Mouse (Mus musculus) kidney, adult 18-20 months (tissue): ENCODE data around the gene Sncg.
A peak's percentile ranks its signal among the peaks of the same experiment; 100 is the strongest.
"Not testable (repeated sequence)": the region's sequence is repeated elsewhere in the genome, so short reads cannot be mapped to it uniquely, and the experiment has no call there.

Experiments used
- DNase-seq: peaks from one replicate; pipeline ENCODE4 v3.0.0; 2021

The Sncg gene

GRCm38 (mm10) chr14:34374577-34374976, at the start of gene Sncg:
Gene Sncg (minus strand): TSS chr14:34374789.
- no peak for DNase-seq

DNA sequence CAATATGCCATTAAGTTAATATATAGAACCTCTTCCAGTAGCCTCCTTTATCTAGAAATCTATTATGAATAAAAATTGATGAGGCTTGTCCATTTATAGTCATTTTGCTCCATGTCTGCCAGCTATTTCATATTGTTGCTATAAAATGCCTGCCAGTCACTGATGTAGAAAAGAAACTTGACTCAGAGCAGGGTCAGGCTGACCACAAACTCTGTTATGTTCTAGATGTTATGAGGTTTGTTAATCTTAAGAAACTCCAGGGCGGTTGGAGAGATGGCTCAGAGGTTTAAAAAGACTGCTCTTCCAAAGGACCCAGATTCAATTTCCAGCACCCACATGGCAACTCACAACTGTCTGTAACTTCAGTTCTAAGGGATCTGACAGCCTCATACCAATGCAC, 46.5 kb upstream of the Sncg start:
- no peak for DNase-seq

- no peak for DNase-seq
These were observed 42.9 kb upstream of the Sncg start for GRCm38 (mm10) chr14:34417501-34417900.

GRCm38 (mm10) chr14:34416946-34417345, 42.4 kb upstream of the Sncg start:
- not testable (repeated sequence) for DNase-seq

- DNase-seq: no peak
These were observed 37.7 kb upstream of the Sncg start for GRCm38 (mm10) chr14:34412164-34412896.

DNA sequence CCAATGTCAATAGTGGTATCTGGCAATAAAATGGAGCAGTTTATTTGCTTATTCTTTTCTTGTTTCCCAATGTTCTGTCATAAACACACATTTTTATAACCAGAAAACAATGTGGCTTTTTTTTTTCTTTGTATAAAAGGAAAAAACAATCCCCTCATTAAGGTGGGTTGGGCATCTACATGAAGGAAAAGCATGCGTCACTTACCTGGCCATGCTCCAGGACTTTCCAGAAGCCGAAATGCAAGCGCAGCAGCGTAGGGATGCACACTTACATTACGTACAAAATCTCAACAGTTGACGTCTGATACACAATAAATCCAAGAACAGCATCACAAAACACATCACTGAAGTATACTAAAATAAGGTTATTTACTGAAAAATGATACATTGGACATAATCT, 36.1 kb upstream of the Sncg start:
- no peak for DNase-seq

DNA sequence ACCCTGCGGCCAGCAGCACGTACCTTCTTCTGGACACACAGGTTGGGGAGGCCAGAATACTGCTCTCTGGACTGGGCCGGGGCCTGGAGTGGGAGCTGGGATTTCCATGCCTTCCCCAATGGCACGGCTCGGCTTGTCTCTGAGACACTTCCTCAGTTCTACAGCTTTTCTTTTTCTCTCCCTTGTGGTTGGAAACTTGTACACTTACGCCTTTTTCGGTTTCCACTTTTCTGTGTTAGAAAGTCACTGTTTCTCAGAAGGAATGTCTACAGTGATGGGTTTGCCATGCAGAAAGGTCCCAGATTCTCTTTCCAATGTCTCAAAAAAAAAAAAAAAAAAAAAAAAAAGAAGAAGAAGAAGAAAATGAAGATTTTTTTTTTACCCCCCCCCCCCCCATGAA, 28.8 kb upstream of the Sncg start:
- DNase-seq: no peak

DNA sequence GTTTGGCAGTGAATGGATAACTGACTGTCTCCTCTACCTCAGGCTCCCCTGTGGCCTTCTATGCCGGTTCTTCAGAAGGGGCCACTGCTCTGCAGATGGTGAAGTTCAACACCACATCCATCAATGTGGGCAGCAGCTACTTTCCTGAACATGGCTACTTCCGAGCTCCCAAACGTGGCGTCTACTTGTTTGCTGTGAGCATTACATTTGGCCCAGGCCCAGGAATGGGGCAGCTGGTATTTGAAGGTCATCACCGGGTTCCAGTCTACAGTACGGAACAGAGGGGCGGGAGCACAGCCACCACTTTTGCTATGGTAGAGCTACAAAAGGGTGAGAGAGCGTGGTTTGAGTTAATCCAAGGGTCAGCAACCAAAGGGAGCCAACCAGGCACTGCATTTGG, 28.3 kb upstream of the Sncg start:
- DNase-seq: no peak

DNA sequence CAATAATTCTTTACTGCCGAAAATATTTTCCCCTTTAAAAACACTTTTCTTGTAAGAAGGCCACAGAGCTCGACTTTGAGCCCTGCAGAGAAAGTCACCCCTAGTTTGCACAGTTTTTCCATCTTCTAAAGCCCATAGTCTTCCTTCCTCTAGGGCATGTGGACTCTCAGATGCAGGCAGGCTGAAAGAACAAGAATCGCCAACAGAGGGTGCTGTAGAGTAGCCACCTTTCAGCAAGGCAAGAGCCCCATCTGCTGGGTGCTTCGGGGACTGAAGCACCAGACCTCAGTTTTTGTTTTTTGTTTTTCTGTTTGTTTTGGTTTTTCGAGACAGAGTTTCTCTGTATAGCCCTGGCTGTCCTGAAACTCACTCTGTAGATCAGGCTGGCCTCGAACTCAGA, 26.5 kb upstream of the Sncg start:
- DNase-seq: peak; percentile 86

DNA sequence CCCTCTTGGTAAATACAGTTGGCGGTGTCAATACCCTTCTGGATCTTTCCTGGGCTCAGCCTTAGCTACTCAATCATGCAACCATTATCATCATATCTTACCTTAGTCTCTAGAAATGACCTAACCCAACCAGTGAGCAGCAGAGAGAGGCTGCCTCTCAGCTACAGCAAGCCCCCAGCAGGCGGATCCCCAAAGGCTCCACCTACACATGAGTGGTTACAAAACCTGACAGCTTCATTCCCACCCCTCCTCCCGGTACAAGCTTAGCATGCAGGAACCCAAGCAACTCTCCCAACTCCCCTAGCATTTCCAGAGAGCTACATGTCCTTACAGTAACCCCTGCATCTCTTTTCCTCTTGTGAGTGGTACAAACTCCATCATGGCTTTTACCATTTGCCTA, 25.4 kb upstream of the Sncg start:
- DNase-seq: no peak

DNA sequence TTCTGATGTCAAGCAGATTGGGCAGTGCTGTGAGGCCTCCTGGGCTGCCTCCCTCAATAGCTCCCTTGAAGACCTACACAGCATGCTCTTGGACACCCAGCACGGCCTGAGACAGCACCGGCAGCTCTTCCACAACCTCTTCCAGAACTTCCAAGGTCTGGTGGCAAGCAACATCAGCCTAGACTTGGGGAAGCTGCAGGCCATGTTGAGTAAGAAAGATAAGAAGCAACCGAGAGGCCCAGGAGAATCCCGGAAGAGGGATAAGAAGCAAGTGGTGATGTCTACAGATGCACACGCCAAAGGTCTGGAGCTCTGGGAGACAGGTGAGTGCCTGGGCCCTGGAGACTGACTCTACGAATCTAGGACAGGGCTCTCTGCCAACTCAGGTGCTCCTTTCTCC, 24.7 kb upstream of the Sncg start:
- no peak for DNase-seq

DNA sequence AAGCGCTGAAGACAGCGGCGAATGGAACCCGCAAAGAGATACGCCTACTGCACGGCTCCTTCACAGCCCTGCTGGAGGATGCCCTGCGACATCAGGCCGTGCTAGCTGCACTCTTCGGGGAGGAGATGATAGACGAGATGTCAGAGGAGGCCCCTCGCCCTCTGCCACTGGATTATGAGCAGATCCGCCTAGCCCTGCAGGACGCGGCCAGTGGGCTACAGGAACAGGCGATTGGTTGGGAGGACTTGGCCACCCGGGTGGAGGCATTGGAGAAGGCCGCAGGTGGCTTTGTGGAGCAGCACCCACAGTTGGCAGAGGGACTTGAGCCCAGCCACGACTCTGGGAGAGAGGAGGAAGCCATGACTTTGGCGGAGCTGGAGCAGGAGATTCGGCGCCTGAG, 24.3 kb upstream of the Sncg start:
- DNase-seq: no peak

DNA sequence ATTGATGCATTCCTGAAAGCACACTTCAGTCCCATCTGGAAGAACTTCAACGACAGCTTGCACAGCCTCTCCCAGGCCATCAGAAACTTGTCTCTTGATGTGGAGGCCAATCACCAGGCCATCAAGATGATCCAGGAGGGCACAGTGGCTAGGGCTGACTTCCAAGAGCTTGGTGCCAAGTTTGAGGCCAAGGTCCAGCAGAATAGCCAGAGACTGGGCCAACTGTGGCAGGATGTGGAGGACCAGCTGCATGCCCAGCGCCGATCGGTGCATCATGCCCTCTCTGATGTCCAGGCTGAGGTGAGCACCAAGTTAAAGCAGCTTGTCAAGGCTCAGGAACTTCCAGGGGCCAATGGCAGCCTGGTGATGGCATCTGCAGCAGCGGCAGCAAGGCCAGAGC, 23.3 kb upstream of the Sncg start:
- DNase-seq: peak; percentile 43

DNA sequence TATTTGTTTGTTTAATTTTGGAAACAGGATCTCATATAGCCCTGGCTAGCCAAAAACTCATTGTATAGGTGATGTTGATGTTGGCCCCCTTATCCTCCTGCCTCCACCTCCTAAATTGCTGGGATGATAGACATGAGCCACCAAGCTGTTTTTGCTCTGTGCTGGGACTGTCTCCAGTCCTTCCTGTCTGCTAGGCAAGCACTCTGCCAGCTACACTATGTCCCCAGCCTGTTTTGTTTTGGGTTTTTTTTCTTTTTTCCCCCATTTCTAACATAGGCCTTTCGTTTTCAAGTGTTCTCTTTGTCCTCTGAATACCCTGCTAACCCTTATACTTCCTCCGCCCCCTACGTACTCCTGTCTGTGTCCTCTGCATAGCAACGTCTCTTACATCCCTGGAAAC, 18.7 kb upstream of the Sncg start:
- DNase-seq: no peak

- DNase-seq: no peak
These were observed 8.5 kb upstream of the Sncg start for GRCm38 (mm10) chr14:34382921-34383704.

- peak; percentile 57 for DNase-seq
These were observed 4.2 kb upstream of the Sncg start for GRCm38 (mm10) chr14:34378560-34379331.

- DNase-seq: no peak
These were observed 2.5 kb upstream of the Sncg start for GRCm38 (mm10) chr14:34377121-34377520.

GRCm38 (mm10) chr14:34375941-34376340, 1.4 kb upstream of the Sncg start:
- no peak for DNase-seq

DNA sequence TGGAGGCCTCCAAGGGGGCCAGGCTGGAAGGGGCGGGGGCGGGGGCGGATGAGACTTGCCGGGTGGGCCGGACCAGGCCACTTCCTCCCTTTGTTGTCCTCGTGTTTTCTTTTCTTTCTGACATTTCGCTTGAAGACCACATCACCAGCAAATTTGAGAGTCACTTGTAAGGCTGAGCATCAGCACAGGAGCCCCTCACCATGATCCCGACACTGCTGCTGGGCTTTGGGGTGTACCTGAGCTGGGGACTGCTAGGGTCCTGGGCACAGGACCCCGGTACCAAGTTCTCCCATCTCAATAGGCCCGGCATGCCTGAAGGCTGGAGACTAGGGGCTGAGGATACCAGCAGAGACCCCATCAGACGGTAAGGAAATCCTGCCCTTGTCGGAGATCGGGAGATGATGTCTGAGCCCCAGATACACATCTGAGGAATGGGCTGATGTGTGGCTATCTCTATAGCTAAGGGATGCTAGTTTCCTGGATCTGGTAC, 871 bp upstream of the Sncg start, which contains the start of gene Mmrn2:
TSS of gene Mmrn2 (plus strand) at position 51 of the 490 bp plus-strand sequence.
- no peak for DNase-seq

DNA sequence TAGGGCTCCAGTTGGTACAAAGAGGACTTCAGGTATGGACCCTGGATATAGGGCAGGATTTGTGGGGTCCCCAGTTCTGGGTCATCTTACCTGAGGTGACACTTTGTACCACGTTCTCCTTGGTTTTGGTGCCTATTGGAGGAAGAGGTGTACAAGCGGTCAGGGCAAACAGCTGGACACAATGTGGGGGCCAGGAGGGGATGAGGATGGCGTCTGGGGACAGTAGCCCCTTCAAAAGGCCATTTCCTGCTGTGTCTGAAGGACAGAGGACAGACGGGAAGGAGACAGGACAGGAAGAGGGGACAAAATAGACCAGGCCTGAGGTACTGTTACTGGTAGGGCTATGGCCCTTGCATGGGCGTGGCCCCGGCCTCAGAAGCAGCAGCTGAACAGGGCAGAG, 1.0 kb downstream of the Sncg start:
- DNase-seq: no peak

GRCm38 (mm10) chr14:34372646-34373045, 1.9 kb downstream of the Sncg start:
- peak; percentile 61 for DNase-seq

DNA sequence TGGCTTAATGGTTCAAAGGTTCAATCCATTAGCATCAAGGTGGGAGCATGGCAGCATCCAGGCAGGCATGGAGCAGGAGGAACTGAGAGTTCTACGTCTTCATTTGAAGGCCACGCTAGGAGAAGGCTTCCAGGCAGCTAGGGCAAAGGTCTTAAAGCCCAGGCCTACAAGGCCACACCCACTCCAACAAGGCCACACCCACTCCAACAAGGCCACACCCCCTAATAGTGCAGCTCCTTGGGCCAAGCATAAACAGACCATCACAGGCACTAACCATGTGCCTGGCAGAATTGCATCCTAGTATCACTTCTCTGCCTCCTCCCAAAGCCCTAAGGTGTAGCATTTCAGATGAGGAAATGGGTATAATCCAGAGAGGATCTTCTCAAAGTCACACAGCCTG, 2.8 kb downstream of the Sncg start:
- no peak for DNase-seq

DNA sequence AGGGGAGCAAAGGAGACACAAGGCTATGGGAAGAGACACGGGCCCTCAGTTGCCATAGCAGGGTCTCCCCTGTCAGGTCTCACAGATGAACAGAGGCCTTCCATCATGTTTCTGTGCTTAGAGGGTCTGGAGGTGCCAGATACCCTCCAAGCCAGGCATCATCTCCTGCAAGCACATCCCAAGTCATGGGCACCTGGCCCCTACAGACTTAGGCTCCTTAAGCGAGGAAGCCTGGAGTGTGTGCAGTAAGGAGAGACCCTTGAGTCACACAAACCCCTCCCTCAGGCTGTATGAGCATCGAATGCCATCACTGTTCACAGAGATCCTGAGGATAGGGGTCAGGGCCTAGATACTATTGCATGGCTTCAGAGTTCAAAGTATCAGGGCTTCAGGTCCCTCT, 3.7 kb downstream of the Sncg start:
- DNase-seq: no peak

DNA sequence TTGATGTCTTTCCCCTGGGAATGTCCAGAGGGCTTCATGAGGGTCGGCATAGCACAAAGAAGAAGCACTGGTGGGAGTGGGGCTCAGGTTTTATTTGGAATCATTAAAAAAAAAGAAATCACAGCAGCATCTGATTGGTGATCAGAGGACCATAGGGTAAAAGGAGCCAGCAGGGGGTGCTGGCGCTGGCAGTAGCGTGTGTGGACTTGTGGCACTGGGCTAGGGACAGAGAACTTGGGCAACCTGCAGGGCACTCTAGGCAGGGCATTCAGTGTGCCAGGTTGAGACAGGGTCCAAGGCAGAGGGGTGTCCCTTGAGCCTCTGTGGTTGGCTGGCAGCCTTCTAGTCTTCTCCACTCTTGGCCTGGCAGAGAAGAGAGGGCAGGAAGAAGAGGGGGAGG, 4.4 kb downstream of the Sncg start:
- DNase-seq: no peak
